Mouse (Mus musculus) Muller cell, postnatal 12 days (primary cell): Measurements from ENCODE around the gene Olfr718-ps1.

Experiments used
- DNase-seq: peaks from one replicate; pipeline ENCODE4 v3.0.0-alpha.2; 2015; ENCODE audit errors: inconsistent ontology term

Olfr718-ps1 gene

DNA sequence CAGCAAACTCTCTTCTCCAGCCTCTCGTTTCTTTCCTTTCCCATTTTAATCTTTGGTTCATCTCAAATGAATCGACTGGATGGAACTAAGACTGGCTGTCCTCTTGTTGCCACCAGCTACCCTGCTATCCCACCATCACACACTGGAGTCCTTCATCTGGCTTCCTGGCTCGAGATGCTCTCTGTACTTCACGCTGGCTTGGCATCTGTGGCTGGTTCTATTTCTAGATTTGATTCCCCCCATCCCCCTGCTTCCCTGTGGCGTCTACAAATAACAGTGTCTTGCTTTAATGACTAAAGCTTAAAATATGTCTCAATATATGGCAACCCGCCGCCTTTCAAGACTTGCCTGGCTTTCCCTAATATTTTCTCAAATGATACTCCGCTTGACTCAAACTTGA, 19.5 kb downstream of the Olfr718-ps1 start:
- peak; percentile 5 for DNase-seq

GRCm38 (mm10) chr5:143126908-143127307, 20.5 kb downstream of the Olfr718-ps1 start:
- no peak for DNase-seq

DNA sequence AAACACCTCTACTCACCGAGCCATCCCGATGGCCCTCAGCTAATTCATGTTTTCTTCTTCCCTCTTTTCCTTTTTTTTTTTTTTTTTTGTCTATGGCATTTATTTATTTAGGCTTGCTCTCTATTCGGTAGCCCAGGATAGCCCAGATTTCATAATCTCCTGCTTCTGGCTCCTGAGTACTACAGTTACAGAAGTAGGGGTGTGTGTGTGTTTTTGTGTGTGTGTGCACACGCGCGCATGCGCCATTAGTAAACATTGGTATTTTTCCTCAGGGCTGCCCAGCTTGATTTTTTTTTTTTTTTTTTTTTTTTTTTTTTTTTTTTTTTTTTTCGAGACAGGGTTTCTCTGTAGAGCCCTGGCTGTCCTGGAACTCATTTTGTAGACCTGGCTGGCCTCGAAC, 21.3 kb downstream of the Olfr718-ps1 start:
- DNase-seq, result no peak

- DNase-seq, result no peak
These were observed 21.8 kb downstream of the Olfr718-ps1 start for GRCm38 (mm10) chr5:143125601-143126000.

DNA sequence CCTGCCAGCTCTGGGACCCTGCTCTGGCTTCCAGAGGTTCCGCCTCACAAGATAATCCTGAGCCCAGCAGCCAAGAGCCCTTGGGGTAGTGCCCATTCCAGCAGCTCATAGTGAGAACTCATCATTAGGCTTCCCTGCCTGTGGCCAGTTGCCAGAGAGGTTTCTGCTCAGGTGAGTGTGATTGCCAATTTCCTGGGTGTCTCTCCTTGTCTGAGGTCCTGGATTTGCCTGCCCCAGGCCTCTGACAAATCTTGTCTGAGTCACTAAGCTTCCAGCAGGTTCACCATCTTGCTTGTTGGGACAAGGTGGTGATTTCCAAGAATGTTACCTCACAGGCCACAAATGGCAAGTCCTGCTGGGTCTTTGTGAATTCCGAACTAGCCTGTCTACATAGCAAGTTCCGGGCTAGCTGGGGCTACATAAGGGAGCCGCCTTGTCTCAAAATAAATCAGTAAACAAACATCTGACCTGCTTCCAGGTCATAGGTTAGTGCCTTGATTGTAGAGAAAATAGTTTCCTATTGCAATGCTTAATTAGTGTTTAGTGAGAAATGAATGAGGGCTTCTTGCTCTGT, 22.5 kb downstream of the Olfr718-ps1 start:
- no peak for DNase-seq

- no peak for DNase-seq
These were observed 24.7 kb downstream of the Olfr718-ps1 start for GRCm38 (mm10) chr5:143122673-143123072.

DNA sequence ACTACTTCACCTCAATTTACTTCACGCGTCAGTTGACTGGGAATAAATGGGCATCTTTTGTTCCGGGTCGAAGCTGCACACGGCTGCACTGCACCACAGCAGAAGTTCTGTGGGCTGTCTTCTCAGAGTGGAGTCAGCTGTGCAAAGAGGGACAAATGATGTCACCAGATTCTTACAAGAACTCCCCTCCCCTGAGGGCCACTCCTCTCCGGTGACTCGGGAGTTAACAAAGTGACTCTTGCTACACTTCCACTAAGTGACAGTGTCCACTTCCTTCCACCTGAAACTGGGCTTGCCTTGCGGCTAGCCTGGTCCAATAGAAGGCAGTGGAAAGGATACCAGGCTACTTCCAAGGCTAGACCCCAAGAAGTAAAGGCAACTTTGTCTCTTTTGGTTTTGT, 25.3 kb downstream of the Olfr718-ps1 start:
- DNase-seq, result no peak

GRCm38 (mm10) chr5:143112281-143113246, 34.8 kb downstream of the Olfr718-ps1 start, which contains the start of gene Rnf216:
Gene Rnf216 (minus strand): TSS chr5:143112994.
- peak; percentile 97 for DNase-seq

DNA sequence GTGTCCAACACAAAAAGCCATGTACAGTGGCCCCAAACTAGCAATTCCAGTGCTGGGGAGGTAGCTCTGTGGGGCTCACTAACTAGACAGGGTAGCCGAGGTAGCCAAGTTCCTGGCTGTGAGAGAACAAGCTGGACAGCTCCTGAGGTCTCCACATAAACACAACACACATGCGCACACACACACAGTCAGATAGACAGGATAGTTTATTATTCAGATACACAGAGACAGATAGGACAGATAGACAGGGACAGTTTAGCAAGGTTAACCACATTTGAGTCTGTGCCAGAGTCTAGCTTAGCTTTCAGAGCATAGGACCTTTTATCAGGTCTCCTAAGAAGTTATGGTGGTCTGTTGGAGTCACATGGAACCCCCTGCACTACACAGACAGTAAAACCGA, 40.5 kb downstream of the Olfr718-ps1 start:
- DNase-seq, result no peak

- no peak for DNase-seq
These were observed 44.1 kb downstream of the Olfr718-ps1 start for GRCm38 (mm10) chr5:143103231-143103630.

- DNase-seq, result no peak
These were observed 45.8 kb downstream of the Olfr718-ps1 start for GRCm38 (mm10) chr5:143101626-143102025.

- no peak for DNase-seq
These were observed 52.1 kb downstream of the Olfr718-ps1 start for GRCm38 (mm10) chr5:143095256-143095655.

DNA sequence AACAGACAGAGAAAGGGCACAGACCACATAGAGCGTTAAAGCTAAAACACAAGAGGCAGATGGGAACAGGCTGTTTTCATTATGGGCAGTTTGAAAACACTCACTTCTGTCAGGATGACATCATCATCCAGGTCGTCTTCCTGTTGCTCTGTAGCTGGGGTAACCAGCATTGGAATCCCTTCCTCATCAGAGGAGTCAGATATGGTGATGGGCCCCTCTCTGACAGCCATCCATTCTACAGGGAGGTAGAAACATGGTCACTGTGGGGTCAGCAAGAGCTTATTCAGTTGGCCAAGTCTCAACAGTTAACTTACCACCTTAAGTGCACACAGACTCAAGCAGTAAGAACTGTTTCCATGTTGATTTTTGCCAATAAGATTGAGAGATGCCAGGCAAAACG, 54.5 kb downstream of the Olfr718-ps1 start:
- DNase-seq, result no peak

DNA sequence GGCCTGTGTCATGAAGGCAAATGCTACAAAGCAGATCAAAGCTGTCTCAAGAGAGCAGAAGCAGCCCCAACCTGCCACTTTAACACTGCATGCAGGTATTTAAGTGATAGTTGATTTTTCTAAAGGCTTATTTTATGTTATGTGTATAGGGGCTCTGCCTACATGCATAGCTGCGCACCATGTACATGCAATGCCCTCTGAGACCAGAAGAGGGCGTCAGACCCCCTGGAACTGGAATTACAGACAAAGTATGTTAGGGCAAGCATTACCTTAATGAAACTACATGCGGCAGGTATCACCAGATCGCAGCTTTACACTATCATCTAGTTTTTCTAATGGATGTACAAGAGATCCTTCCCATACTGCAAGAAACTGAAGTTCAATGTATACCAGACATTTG, 62.5 kb downstream of the Olfr718-ps1 start:
- no peak for DNase-seq
